Mouse (Mus musculus) neural tube, embryonic 14.5 days (tissue): ENCODE data around the gene Tctex1d4. TPM values are rescaled to one million over a fixed set of nuclear protein-coding genes. Genes with fewer than 3 reads are reported as not detected.
A peak's percentile ranks its signal among the peaks of the same experiment; 100 is the strongest.

ENCODE experiments used
- ATAC-seq: fragments of 200-750 bp; cut with Nextera tagmentation; 2 replicates; pipeline ENCODE4 v1.8.0; 2017; ENCODE audit warnings: low read depth, mild to moderate bottlenecking, moderate TSS enrichment, moderate library complexity
- H3K27ac ChIP-seq: fragments of 300-500 bp; sonication (generic); 2 replicates; pipeline ENCODE4 v1.5.1; 2014; ENCODE audit warnings: low read depth, mild to moderate bottlenecking, control low read depth, low read length, moderate library complexity, mixed read lengths
- H3K27me3 ChIP-seq: fragments of 300-500 bp; sonication (generic); 2 replicates; pipeline ENCODE4 v1.6.1; 2014; ENCODE audit warnings: low read length; ENCODE audit not compliant: control insufficient read depth, insufficient read depth
- H3K36me3 ChIP-seq: fragments of 300-500 bp; sonication (generic); 2 replicates; pipeline ENCODE4 v1.6.1; 2014; ENCODE audit warnings: low read length, mixed read lengths; ENCODE audit not compliant: control insufficient read depth, insufficient read depth
- H3K4me1 ChIP-seq: fragments of 300-500 bp; sonication (generic); 2 replicates; pipeline ENCODE4 v1.6.1; 2014; ENCODE audit warnings: low read length; ENCODE audit not compliant: control insufficient read depth, insufficient read depth
- H3K4me2 ChIP-seq: fragments of 300-500 bp; sonication (generic); 2 replicates; pipeline ENCODE4 v1.6.1; 2014; ENCODE audit warnings: mild to moderate bottlenecking, low read depth, low read length, control low read depth
- H3K4me3 ChIP-seq: fragments of 300-500 bp; sonication (generic); 2 replicates; pipeline ENCODE4 v1.5.1; 2014; ENCODE audit warnings: low read depth, low read length, control low read depth, mixed read lengths
- H3K9ac ChIP-seq: fragments of 300-500 bp; sonication (generic); replicated peaks from 2 replicates; pipeline ENCODE4 v1.6.1; 2014; ENCODE audit warnings: low read depth, mild to moderate bottlenecking, control low read depth, low read length, mixed read lengths
- H3K9me3 ChIP-seq: fragments of 300-500 bp; sonication (generic); 2 replicates; pipeline ENCODE4 v1.6.1; 2016; ENCODE audit warnings: low read length; ENCODE audit not compliant: control insufficient read depth
- WGBS: fragments of 180-500 bp; shearing (Covaris S2); extraction: QIAGEN DNeasy Blood & Tissue Kit; methylation state at CpG from one replicate; pipeline ENCODE4 v1.1.7; 2014; 5-methylcytosine and 5-hydroxymethylcytosine counted together
- polyA plus RNA-seq: library from polyadenylated mRNA; unstranded; fragments of >200 nt; fragmentation: Nextera tagmentation; extraction: Ambion mirVana; gene quantifications from 2 replicates; pipeline ENCODE4 v1.2.1, GENCODE M21; 2014

Gene Tctex1d4
- polyA plus RNA-seq, 1 experiment from 2014 or later: not detected

GRCm38 (mm10) chr4:117124518-117125347 is 1.9 kb upstream of the Tctex1d4 start:
- H3K4me2 ChIP-seq: no peak overlapping the region

GRCm38 (mm10) chr4:117125348-117125909 is 1.2 kb upstream of the Tctex1d4 start, which contains the start of gene Btbd19:
Btbd19 (minus strand) TSS chr4:117125725.
- H3K36me3 ChIP-seq: peaks cover 10% of the 10 kb centered on the region
- H3K4me3 ChIP-seq: no peak within 1 kb of the TSS
- H3K9me3 ChIP-seq: no peaks in the 10 kb centered on the region
- H3K27ac ChIP-seq: peak within 1 kb of the TSS; percentile 56
- no peak within 1 kb of the TSS for H3K4me2 ChIP-seq
- peak within 1 kb of the TSS; percentile 25; the same call in 1 of the 2 replicates for H3K9ac ChIP-seq
- H3K27me3 ChIP-seq: no peaks in the 10 kb centered on the region
- no peak for ATAC-seq
- H3K4me1 ChIP-seq: peaks cover 11% of the 10 kb centered on the region; the same call in 1 of the 2 replicates
- WGBS: 31% methylated on average over 8 of the region's 8 CpGs

More at GRCm38 (mm10) chr4:117124518-117125347, 1.9 kb upstream of the Tctex1d4 start:
- no peak overlapping the region for H3K4me3 ChIP-seq
- H3K9me3 ChIP-seq: no peaks in the 10 kb centered on the region
- H3K9ac ChIP-seq: no peak overlapping the region
- peak overlapping the region; percentile 56 for H3K27ac ChIP-seq
- no peak for ATAC-seq
- no peaks in the 10 kb centered on the region for H3K27me3 ChIP-seq
- WGBS: 72% methylated on average over 14 of the region's 14 CpGs
- peaks cover 14% of the 10 kb centered on the region; the same call in 1 of the 2 replicates for H3K4me1 ChIP-seq
- peaks cover 10% of the 10 kb centered on the region for H3K36me3 ChIP-seq

- H3K4me3 ChIP-seq: no peak overlapping the region
- H3K9ac ChIP-seq: no peak overlapping the region; the same call in 1 of the 2 replicates
- no peaks in the 10 kb centered on the region for H3K27me3 ChIP-seq
- WGBS: 49% methylated on average over 15 of the region's 15 CpGs
- H3K36me3 ChIP-seq: peaks cover 10% of the 10 kb centered on the region
- no peak for ATAC-seq
- peaks cover 11% of the 10 kb centered on the region; the same call in 1 of the 2 replicates for H3K4me1 ChIP-seq
- H3K27ac ChIP-seq: peak overlapping the region; percentile 56; the same call in 1 of the 2 replicates
- H3K9me3 ChIP-seq: no peaks in the 10 kb centered on the region
- H3K4me2 ChIP-seq: no peak overlapping the region
These were observed 502 bp upstream of the Tctex1d4 start for GRCm38 (mm10) chr4:117125910-117126674.

- Histone ChIP-seq H3K4me1 (peaks cover 25% of the 10 kb centered on the region), H3K36me3 (peaks cover 10% of the 10 kb centered on the region), H3K9me3 (no peaks in the 10 kb centered on the region), H3K27ac (no peak overlapping the region), H3K9ac (no peak overlapping the region), H3K27me3 (no peaks in the 10 kb centered on the region), H3K4me2 (no peak overlapping the region), H3K4me3 (no peak overlapping the region)
- 85% methylated on average over 33 of the region's 33 CpGs for WGBS
- ATAC-seq: no peak
These were observed 1.5 kb downstream of the Tctex1d4 start for GRCm38 (mm10) chr4:117127991-117128686.

- Histone ChIP-seq H3K9me3 (no peaks in the 10 kb centered on the region), H3K27me3 (no peaks in the 10 kb centered on the region), H3K27ac (no peak overlapping the region), H3K9ac (no peak overlapping the region), H3K4me3 (no peak overlapping the region), H3K4me1 (peaks cover 16% of the 10 kb centered on the region), H3K36me3 (peaks cover 10% of the 10 kb centered on the region), H3K4me2 (no peak overlapping the region)
- no peak for ATAC-seq
- WGBS: 35% methylated on average over 6 of the region's 6 CpGs
These were observed 4.2 kb downstream of the Tctex1d4 start for GRCm38 (mm10) chr4:117130790-117131189.

- H3K4me1 ChIP-seq: peaks cover 14% of the 10 kb centered on the region
- H3K4me2 ChIP-seq: peak overlapping the region; percentile 68; the same call in 1 of the 2 replicates
- H3K27ac ChIP-seq: no peak overlapping the region
- H3K27me3 ChIP-seq: no peaks in the 10 kb centered on the region
- peaks cover 10% of the 10 kb centered on the region for H3K36me3 ChIP-seq
- no peak for ATAC-seq
- H3K4me3 ChIP-seq: no peak overlapping the region
- WGBS: 49% methylated on average over 6 of the region's 6 CpGs
- no peak overlapping the region for H3K9ac ChIP-seq
- no peaks in the 10 kb centered on the region for H3K9me3 ChIP-seq
These were observed 4.6 kb downstream of the Tctex1d4 start for GRCm38 (mm10) chr4:117131198-117131597.

GRCm38 (mm10) chr4:117131890-117132793 is 5.5 kb downstream of the Tctex1d4 start:
- peaks cover 10% of the 10 kb centered on the region for H3K36me3 ChIP-seq
- H3K27ac ChIP-seq: 0 out of 2 replicates have a peak overlapping the region, but pooled peaks have one; percentile 2
- no peaks in the 10 kb centered on the region for H3K27me3 ChIP-seq
- H3K4me3 ChIP-seq: peak overlapping the region; percentile 81
- H3K4me2 ChIP-seq: peak overlapping the region; percentile 68
- WGBS: 8% methylated on average over 7 of the region's 7 CpGs
- H3K4me1 ChIP-seq: peaks cover 14% of the 10 kb centered on the region
- no peaks in the 10 kb centered on the region for H3K9me3 ChIP-seq
- no peak for ATAC-seq
- H3K9ac ChIP-seq: peak overlapping the region; percentile 83

GRCm38 (mm10) chr4:117132794-117133143 is 6.2 kb downstream of the Tctex1d4 start:
- WGBS: 7% methylated on average over 11 of the region's 11 CpGs
- ATAC-seq: no peak

More at GRCm38 (mm10) chr4:117132794-117133143, 6.2 kb downstream of the Tctex1d4 start:
- Histone ChIP-seq H3K36me3 (peaks cover 10% of the 10 kb centered on the region), H3K4me3 (peak overlapping the region; percentile 81), H3K9me3 (no peaks in the 10 kb centered on the region), H3K27me3 (no peaks in the 10 kb centered on the region), H3K4me1 (peaks cover 14% of the 10 kb centered on the region), H3K9ac (peak overlapping the region; percentile 83), H3K4me2 (peak overlapping the region; percentile 68), H3K27ac (0 out of 2 replicates have a peak overlapping the region, but pooled peaks have one; percentile 23)
